Mouse (Mus musculus) heart, postnatal 14 days (tissue): ENCODE results near the gene Tex13c2. TPM values are rescaled to one million over a fixed set of nuclear protein-coding genes. Genes with fewer than 3 reads are reported as not detected.

Source experiments
- DNase-seq, 2 experiments: peaks; one replicate each; pipeline ENCODE4 v3.0.0; 2021 to 2022
- intact Hi-C: fragments of 180-260 bp; cut with DNase I; formaldehyde crosslinking; loops from one replicate; pipeline ENCODE4 v1.15.1; 2025
- long read RNA-seq, 2 experiments: library from polyadenylated mRNA; stranded (forward); transcript quantifications; one replicate each; pipeline ENCODE4 v2.0.0; 2021
- total RNA-seq, 2 experiments: library from RNA; stranded (reverse); gene quantifications; 2 replicates each; pipeline ENCODE4 v1.2.3; 2021

Gene Tex13c2
- not detected for total RNA-seq
- long read RNA-seq, experiment 1 = 0 reads
- long read RNA-seq, experiment 2 = 0 reads

DNA sequence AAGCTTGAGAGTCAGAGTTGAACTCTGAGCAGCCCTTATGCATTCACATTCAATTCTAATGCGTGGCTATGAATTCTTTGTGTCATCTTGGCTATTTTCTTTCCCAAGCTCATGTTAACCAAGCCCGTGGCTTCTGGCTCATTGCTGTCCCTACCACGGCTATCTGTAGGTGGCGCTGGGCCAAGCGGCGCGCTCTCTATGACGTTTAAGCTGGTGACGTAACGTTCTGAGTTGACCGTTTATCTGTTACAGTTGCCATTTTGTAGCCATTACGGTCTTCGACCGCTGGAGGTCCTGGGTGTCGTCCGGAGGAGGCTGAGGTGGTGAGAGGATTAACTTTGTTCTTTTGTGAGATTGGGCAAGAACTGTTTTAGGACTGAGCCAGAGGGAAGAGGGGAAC is at the start of gene Tex13c2:
Gene Tex13c2 (plus strand): TSS at position 246 of the 400 bp plus-strand sequence.
- intact Hi-C loops = no loop called here
- DNase-seq = no peak

DNA sequence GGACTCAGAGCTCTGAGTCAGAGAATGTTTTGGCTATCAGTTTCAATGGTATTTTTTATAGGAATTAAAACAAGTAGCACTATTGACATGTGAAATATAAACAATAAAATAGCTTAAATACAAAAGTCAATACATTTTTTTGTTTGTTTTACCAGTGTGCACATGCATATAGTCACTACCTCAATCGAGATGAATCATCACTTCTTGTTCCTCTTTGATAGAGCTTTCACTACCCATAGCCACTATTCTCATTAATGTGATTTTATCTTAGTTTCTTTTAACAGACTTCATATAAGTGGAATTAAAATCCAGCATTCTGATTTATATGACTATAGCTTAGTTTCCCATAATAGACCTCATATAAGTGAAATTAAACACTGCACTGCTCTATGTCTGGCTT is 39.2 kb upstream of the Tex13c2 start:
- DNase-seq = no peak
- intact Hi-C loops = no loop called here

GRCm38 (mm10) chrX:42453001-42453400 is 36.5 kb upstream of the Tex13c2 start:
- no peak for DNase-seq
- intact Hi-C loops = no loop called here

DNA sequence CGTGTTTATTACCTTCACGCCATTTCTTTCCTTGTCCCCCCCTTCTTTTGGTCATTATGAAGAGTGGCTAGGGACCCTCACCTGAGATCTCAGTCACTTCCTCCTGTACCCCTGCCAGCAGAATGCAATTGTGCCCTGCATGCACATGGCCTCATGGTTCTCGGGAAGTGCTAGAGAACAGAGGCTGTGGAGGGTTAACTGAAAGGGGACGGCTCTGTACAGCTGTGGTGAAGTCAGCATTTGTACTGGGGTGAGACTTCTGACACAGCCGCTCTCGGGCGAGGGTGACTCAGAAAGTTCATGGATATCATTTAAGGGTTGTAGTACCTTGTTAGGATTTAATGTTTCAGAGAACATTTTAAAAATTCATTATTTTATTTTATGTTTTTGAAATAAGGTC is 35.0 kb upstream of the Tex13c2 start:
- intact Hi-C loops = no loop called here
- no peak for DNase-seq

DNA sequence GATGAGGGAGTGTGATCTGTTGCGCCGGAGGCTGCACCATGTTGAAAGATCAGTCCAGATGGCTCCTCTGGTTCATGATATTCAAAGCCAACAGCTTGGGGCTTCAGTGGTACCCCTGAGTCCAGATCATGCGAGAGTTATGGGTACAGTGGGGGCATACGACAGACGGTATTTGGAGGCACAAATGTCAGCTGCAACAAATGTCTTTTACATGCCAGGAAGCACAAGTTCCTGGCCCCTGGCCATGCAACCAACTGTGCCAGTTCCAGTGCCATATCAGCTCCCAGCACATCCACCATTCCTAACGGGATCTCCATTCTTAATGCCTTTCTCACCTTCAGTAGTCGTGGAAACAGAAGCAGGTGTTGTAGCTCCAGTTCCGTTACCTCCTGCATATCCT is 845 bp downstream of the Tex13c2 start:
- intact Hi-C loops = no loop called here
- DNase-seq = no peak

DNA sequence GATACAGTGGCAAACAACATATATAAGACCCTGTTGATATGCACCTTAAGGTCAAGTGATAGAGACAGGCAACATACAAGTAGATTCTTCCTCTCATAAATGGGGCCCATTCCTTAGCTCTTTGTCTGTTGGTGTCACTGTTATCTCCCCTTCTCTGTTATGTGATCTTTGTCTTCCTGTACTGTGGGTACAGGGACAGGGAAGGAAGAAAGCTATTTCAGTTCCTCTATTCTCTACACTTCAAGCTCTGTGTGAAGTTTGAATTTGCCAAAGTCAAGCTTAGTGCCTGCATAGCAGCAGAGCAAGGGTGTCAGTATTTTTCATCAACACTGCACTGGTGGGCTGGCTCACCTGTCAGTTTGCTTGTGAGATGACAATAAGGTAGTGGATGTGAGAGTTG is 11.0 kb downstream of the Tex13c2 start:
- intact Hi-C loops = no loop called here
- no peak for DNase-seq

DNA sequence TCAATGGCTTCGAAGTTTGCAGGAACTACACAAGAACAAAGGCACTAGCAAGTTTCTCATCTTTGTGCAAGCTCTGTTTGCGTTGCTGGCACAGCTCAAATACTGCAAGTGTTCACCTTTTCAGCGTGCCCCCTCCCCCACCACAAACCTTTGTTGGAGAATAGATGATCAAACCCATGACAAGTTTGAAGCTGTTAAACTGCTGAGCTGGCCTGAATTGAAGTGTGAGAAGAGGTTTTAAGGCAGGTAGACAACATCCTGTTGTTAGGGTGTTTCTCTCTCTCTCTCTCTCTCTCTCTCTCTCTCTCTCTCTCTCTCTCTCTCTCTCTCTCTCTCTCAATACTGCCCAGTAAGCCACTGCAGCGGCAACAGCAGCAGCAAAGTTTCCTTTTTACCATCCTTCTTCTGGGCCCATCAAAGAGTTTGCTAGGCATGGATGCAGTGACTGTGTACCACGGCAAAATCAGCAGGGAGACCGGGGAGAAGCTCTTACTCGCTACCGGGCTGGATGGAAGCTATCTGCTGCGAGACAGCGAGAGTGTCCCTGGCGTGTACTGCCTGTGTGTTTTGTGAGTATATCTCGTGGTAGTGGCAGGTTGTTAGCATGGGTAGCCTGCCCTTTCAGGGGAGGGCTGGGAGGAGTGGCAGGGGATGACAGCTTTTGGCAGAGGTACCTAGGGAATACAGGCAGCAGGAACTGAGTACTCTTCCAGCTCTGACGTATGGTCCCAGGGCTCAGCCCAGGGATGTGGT is 13.0 kb downstream of the Tex13c2 start, which contains the start of gene Sh2d1a:
Gene Sh2d1a (plus strand): TSS at position 163 of the 753 bp plus-strand sequence.
- no peak for DNase-seq
- intact Hi-C loops = no loop called here

GRCm38 (mm10) chrX:42511105-42511504 is 21.6 kb downstream of the Tex13c2 start:
- no peak for DNase-seq
- intact Hi-C loops = loop anchor here (10.0 kb wide), 1 partner anchor 236 kb away; no protein-coding TSS in a partner anchor

DNA sequence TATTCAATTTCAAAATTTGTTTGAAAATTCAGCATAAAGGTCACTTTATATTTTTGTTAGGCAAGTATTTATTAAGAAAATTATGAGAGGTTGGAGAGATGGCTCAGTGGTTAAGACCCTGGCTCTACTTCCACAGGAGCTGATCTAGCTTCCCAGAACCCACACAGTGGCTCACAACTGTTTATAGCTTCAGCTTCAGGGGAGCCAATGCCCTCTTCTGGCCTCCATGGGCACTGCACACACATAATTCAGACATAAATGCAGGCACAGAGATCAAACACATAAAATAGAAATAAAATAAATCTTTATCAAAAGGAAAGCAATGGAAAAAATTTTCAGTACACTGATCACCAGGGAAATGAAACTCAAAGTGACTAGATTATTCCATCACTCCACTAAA is 23.1 kb downstream of the Tex13c2 start:
- DNase-seq = no peak
- intact Hi-C loops = loop anchor here (10.0 kb wide), 1 partner anchor 238 kb away; no protein-coding TSS in a partner anchor

- intact Hi-C loops = no loop called here
- DNase-seq = no peak
Measured at GRCm38 (mm10) chrX:42522868-42523267, 33.4 kb downstream of the Tex13c2 start.

GRCm38 (mm10) chrX:42530703-42531102 is 41.2 kb downstream of the Tex13c2 start:
- intact Hi-C loops = no loop called here
- DNase-seq = no peak

- no peak for DNase-seq
- intact Hi-C loops = no loop called here
Measured at GRCm38 (mm10) chrX:42540030-42540755, 50.7 kb downstream of the Tex13c2 start.

- DNase-seq = peak; percentile 68 to 80
- intact Hi-C loops = no loop called here
Measured at GRCm38 (mm10) chrX:42540756-42541053, 51.2 kb downstream of the Tex13c2 start.

Other genes starting within 250 kb of the Tex13c2 start
- 1 to 10 TPM in 1 of 2 experiments, under 1 TPM in 1; 0.29 to 4.4 TPM for gene Sh2d1a, start 12.8 kb downstream of the Tex13c2 start, total RNA-seq